Mouse (Mus musculus) CH12.LX (cell line): ENCODE data around the gene Nfic. TPM values are rescaled to one million over a fixed set of nuclear protein-coding genes. Genes with fewer than 3 reads are reported as not detected.

Source experiments
- DNase-seq: peaks from one replicate; pipeline ENCODE4 v3.0.0-alpha.2; 2013; ENCODE audit errors: extremely low read depth
- H3K27ac ChIP-seq: 2 replicates; pipeline ENCODE4 v1.5.1; 2012; ENCODE audit warnings: low read depth, mild to moderate bottlenecking, control low read depth, moderate library complexity; ENCODE audit not compliant: insufficient read depth
- H3K27me3 ChIP-seq: replicated peaks from 2 replicates; pipeline ENCODE3; 2012; ENCODE audit warnings: inconsistent platforms
- H3K36me3 ChIP-seq, 2 experiments: replicated peaks in 1 of 2; 2 replicates each; pipeline versions ENCODE3 to v1.6.1; 2012; ENCODE audit warnings: inconsistent platforms in 1 of 2, low read length in 1 of 2, mild to moderate bottlenecking in 1 of 2, mixed read lengths in 1 of 2, moderate library complexity in 1 of 2; ENCODE audit not compliant: control insufficient read depth in 1 of 2, insufficient read depth in 1 of 2
- H3K4me1 ChIP-seq, 2 experiments: 2 replicates each; pipeline ENCODE4 v1.6.1; 2012; ENCODE audit warnings: inconsistent platforms in 1 of 2, moderate library complexity in 1 of 2; ENCODE audit not compliant: insufficient read depth in 2 of 2, control insufficient read depth in 1 of 2
- H3K4me2 ChIP-seq: 2 replicates; pipeline ENCODE4 v1.6.1; 2012; ENCODE audit warnings: low read depth, mild to moderate bottlenecking, control low read depth; ENCODE audit not compliant: poor library complexity, insufficient read depth, severe bottlenecking
- H3K4me3 ChIP-seq, 3 experiments: fragments of 150-350 bp in 1 of 3; sonication (generic) in 1 of 3; replicated peaks in 1 of 3; 2 replicates each; pipeline versions ENCODE3 to v1.5.1; 2011 to 2012; ENCODE audit warnings: low read depth in 2 of 3, low read length in 2 of 3, mild to moderate bottlenecking in 2 of 3, moderate library complexity in 2 of 3, control low read depth in 1 of 3, improper control_type of control experiment in 1 of 3, inconsistent platforms in 1 of 3, mixed read lengths in 1 of 3; ENCODE audit not compliant: poor library complexity in 1 of 3
- H3K79me2 ChIP-seq: replicated peaks from 2 replicates; pipeline ENCODE4 v1.6.1; 2012; ENCODE audit warnings: mild to moderate bottlenecking, moderate library complexity; ENCODE audit not compliant: control insufficient read depth, poor library complexity, insufficient read depth, severe bottlenecking; ENCODE audit errors: extremely low read depth
- H3K9ac ChIP-seq: 2 replicates; pipeline ENCODE4 v1.6.1; 2012; ENCODE audit warnings: low read depth, mild to moderate bottlenecking, control low read depth, moderate library complexity; ENCODE audit not compliant: insufficient read depth
- H3K9me3 ChIP-seq: replicated peaks from 2 replicates; pipeline ENCODE3; 2012; ENCODE audit warnings: low read length, inconsistent platforms, mixed read lengths
- CHD1 ChIP-seq: IDR thresholded peaks from 2 replicates; pipeline ENCODE4 v1.6.1; 2012; ENCODE audit warnings: low read depth, low read length, improper control_type of control experiment, inconsistent platforms
- CHD2 ChIP-seq: IDR thresholded peaks from 2 replicates; pipeline ENCODE4 v1.6.1; 2011; ENCODE audit warnings: low read length, improper control_type of control experiment
- CTCF ChIP-seq, 2 experiments: IDR thresholded peaks in 1 of 2; conservative IDR thresholded peaks in 1 of 2; 2 replicates each; pipeline ENCODE4 v1.5.1; 2011 to 2012; ENCODE audit warnings: low read depth in 2 of 2, low read length in 2 of 2, improper control_type of control experiment in 1 of 2, inconsistent platforms in 1 of 2, mild to moderate bottlenecking in 1 of 2, moderate library complexity in 1 of 2
- E2F4 ChIP-seq: IDR thresholded peaks from 2 replicates; pipeline ENCODE4 v1.6.1; 2011; ENCODE audit warnings: low read depth, low read length, improper control_type of control experiment; ENCODE audit not compliant: insufficient replicate concordance
- ELF1 ChIP-seq: IDR thresholded peaks from 2 replicates; pipeline ENCODE4 v1.6.1; 2014; ENCODE audit warnings: low read depth, mild to moderate bottlenecking, inconsistent platforms, low read length, improper control_type of control experiment
- ETS1 ChIP-seq: conservative IDR thresholded peaks from 2 replicates; pipeline ENCODE4 v1.6.1; 2012; ENCODE audit warnings: low read depth, mild to moderate bottlenecking, inconsistent platforms, low read length, improper control_type of control experiment, moderate library complexity
- GABPA ChIP-seq: IDR thresholded peaks from 2 replicates; pipeline ENCODE4 v1.6.1; 2012; ENCODE audit warnings: low read depth, low read length, improper control_type of control experiment, inconsistent platforms; ENCODE audit not compliant: insufficient replicate concordance
- IRF4 ChIP-seq: IDR thresholded peaks from 2 replicates; pipeline ENCODE4 v1.6.1; 2014; ENCODE audit warnings: low read depth, mild to moderate bottlenecking, inconsistent platforms, low read length, improper control_type of control experiment
- KAT2A ChIP-seq: IDR thresholded peaks from 2 replicates; pipeline ENCODE4 v1.6.1; 2012; ENCODE audit warnings: low read length, improper control_type of control experiment, inconsistent platforms; ENCODE audit not compliant: insufficient replicate concordance
- MAX ChIP-seq: IDR thresholded peaks from 2 replicates; pipeline ENCODE4 v1.6.1; 2011; ENCODE audit warnings: low read length, improper control_type of control experiment
- MEF2A ChIP-seq: IDR thresholded peaks from 2 replicates; pipeline ENCODE4 v1.6.1; 2014; ENCODE audit warnings: low read depth, mild to moderate bottlenecking, inconsistent platforms, low read length, improper control_type of control experiment, borderline replicate concordance
- NRF1 ChIP-seq: IDR thresholded peaks from 2 replicates; pipeline ENCODE4 v1.6.1; 2014; ENCODE audit warnings: low read depth, mild to moderate bottlenecking, inconsistent platforms, low read length, improper control_type of control experiment, moderate library complexity
- POLR2A ChIP-seq: IDR thresholded peaks from 2 replicates; pipeline ENCODE4 v1.6.1; 2011; ENCODE audit warnings: low read depth, mild to moderate bottlenecking, improper control_type of control experiment, low read length
- POLR2AphosphoS2 ChIP-seq: IDR thresholded peaks from 2 replicates; pipeline ENCODE4 v1.6.1; 2011; ENCODE audit warnings: low read depth, low read length, improper control_type of control experiment
- RCOR1 ChIP-seq: conservative IDR thresholded peaks from 2 replicates; pipeline ENCODE4 v1.6.1; 2012; ENCODE audit warnings: low read depth, mild to moderate bottlenecking, inconsistent platforms, low read length, improper control_type of control experiment
- TCF12 ChIP-seq: IDR thresholded peaks from 2 replicates; pipeline ENCODE4 v1.6.1; 2014; ENCODE audit warnings: low read depth, mild to moderate bottlenecking, inconsistent platforms, low read length, improper control_type of control experiment
- UBTF ChIP-seq: IDR thresholded peaks from 2 replicates; pipeline ENCODE4 v1.6.1; 2012; ENCODE audit warnings: low read depth, mild to moderate bottlenecking, inconsistent platforms, low read length, improper control_type of control experiment, moderate library complexity
- USF1 ChIP-seq: IDR thresholded peaks from 2 replicates; pipeline ENCODE4 v1.6.1; 2014; ENCODE audit warnings: low read depth, mild to moderate bottlenecking, inconsistent platforms, low read length, improper control_type of control experiment
- ZC3H11A ChIP-seq: IDR thresholded peaks from 2 replicates; pipeline ENCODE4 v1.6.1; 2012; ENCODE audit warnings: low read depth, mild to moderate bottlenecking, inconsistent platforms, low read length, improper control_type of control experiment
- dilution Hi-C: fragments of 300-500 bp; cut with MboI; formaldehyde crosslinking; loops from 2 replicates; pipeline ENCODE4 v1.14.3; 2020; ENCODE audit warnings: low sequenced_read_pairs; ENCODE audit not compliant: extremely low pct_unique_long_range_greater_than_20kb, extremely low pct_ligation_motif_present
- in situ Hi-C: fragments of 300-500 bp; cut with MboI; formaldehyde crosslinking; loops from 3 replicates; pipeline ENCODE4 v1.14.3; 2019; ENCODE audit warnings: low sequenced_read_pairs, low pct_ligation_motif_present, low pct_unique_long_range_greater_than_20kb, mixed read lengths
- polyA plus RNA-seq: library from polyadenylated mRNA; unstranded; fragments of >175 nt; gene quantifications from 2 replicates; pipeline ENCODE4 v1.2.1, GENCODE M21; 2012; ENCODE audit warnings: low read depth; ENCODE audit not compliant: insufficient read length
- total RNA-seq, 2 experiments: library from RNA; depleted of rRNA; stranded (reverse); fragments of 300-350 nt in 1 of 2; fragments of >200 nt in 1 of 2; gene quantifications; 2 replicates each; pipeline ENCODE4 v1.2.3; 2012 to 2014

The Nfic gene
- total and polyA plus RNA-seq, 3 experiments: 0.07 to 4.7 (median 4.0) TPM

GRCm38 (mm10) chr10:81364666-81365065, 90.8 kb downstream of the Nfic start:
- no peak for DNase-seq
- dilution Hi-C loops: no loop called here
- in situ Hi-C loops: no loop called here

DNA sequence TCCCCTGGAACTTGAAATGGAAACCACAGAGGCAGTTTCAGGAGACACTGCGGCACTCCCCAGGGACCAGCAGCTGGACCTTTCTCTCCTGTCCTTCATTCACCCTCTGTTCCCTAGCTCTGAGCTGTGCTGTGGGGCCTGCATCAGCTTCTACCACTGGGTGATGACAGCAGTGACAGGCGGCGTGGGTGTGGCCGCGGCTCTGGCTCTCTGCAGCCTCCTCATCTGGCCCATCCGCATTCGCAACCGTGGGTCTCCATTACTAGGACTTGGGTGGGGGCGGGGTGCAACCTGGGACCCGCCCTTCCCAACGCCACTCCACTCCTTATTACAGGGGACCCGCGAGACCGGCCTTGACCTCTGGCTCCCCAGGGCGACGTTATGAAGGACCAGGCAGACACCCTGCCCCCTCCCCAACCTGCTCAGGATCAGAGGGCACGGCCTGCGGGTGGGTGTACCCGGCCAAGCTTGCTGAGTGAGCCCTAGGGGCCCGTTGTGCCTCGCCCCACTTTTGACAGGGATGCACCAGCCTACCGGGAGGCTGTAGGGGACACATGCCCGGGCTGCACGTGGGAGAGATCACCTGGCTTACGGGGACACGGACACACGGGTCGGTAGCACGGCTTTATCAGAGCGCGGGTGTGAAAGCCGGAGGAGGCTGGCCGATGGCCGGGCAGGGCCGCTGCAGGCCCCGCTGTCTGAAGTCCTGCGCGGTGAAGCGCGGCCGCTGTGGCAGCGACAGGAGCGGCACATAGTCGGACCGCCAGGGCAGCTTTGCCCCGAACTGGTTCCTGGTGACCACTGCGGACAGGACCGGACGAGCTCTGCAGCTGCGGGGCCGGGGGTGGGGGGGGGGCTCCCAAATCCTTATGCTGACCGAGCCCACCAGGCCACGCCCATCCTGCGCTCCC, 91.7 kb downstream of the Nfic start:
- Histone ChIP-seq H3K9me3 (no peaks in the 10 kb centered on the region), H3K79me2 (no peaks in the 10 kb centered on the region), H3K27ac (peak overlapping the region; percentile 7; the same call in 1 of the 2 replicates), H3K4me2 (no peak overlapping the region), H3K27me3 (no peaks in the 10 kb centered on the region), H3K4me1 (peaks cover 42 to 81% of the 10 kb centered on the region in 2 experiments), H3K4me3 (peak overlapping the region in 1 of 3 experiments; percentile 3)
- dilution Hi-C loops (no loop called here), in situ Hi-C loops (no loop called here)
- TF ChIP-seq TCF12 (0 out of 2 replicates have a peak, but pooled peaks have one; percentile 10), ELF1 (no peak), CHD2 (0 out of 2 replicates have a peak, but pooled peaks have one; percentile 37), ETS1 (no peak), IRF4 (0 out of 2 replicates have a peak, but pooled peaks have one; percentile 21)
- TF ChIP-seq, all 38 proteins: peak for 3
- H3K36me3 ChIP-seq: peaks cover 72 to 93% of the 10 kb centered on the region in 2 experiments
- H3K9ac ChIP-seq: no peak overlapping the region
- DNase-seq: no peak

More at GRCm38 (mm10) chr10:81364666-81365065, 90.8 kb downstream of the Nfic start:
- H3K9me3 ChIP-seq: no peaks in the 10 kb centered on the region
- no peak overlapping the region for H3K4me3 ChIP-seq
- H3K36me3 ChIP-seq: peaks cover 82 to 98% of the 10 kb centered on the region in 2 experiments
- no peak overlapping the region for H3K4me2 ChIP-seq
- H3K9ac ChIP-seq: no peak overlapping the region
- H3K27me3 ChIP-seq: no peaks in the 10 kb centered on the region
- peaks cover 37 to 71% of the 10 kb centered on the region in 2 experiments for H3K4me1 ChIP-seq
- no peak for TF ChIP-seq MAX
- TF ChIP-seq GABPA: no peak
- no peak for TF ChIP-seq IRF4
- TF ChIP-seq RCOR1: no peak
- TF ChIP-seq TCF12: no peak
- TF ChIP-seq POLR2A: 0 out of 2 replicates have a peak, but pooled peaks have one; percentile 9
- no peak overlapping the region for H3K27ac ChIP-seq
- no peaks in the 10 kb centered on the region for H3K79me2 ChIP-seq

DNA sequence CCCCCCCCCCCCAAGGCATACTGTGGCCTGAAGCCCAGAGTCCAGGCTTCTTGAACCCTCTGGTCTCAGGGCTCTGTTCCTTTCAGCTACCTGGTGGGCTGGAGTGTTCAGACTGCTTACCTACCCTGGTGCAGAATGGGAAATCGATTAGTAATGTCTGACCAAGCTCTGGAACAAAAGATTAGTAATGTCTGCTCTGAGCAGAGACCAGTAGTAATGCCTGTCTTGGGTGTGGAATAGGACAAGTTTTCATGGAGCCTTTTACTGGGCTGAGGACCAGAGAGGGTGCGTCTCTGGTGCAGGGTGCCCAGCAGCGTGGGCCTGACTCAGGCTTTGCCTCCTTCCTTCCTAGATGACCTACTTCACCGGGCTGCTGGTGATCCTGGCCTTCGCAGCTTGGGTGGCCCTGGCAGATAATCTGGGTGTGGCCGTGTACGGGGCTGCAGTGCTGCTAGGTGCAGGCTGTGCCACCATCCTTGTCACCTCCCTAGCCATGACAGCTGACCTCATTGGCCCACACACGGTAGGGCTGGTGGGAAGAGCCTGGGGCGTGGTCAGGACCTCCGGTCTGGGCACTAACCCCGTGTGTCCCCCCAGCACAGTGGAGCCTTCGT, 93.0 kb downstream of the Nfic start:
- H3K9ac ChIP-seq: no peak overlapping the region
- in situ Hi-C loops: no loop called here
- dilution Hi-C loops: no loop called here
- peaks cover 44 to 86% of the 10 kb centered on the region in 2 experiments for H3K4me1 ChIP-seq
- H3K4me2 ChIP-seq: no peak overlapping the region
- H3K9me3 ChIP-seq: no peaks in the 10 kb centered on the region
- H3K27ac ChIP-seq: peak overlapping the region; percentile 25; the same call in 1 of the 2 replicates
- H3K27me3 ChIP-seq: no peaks in the 10 kb centered on the region
- H3K36me3 ChIP-seq: peaks cover 60 to 81% of the 10 kb centered on the region in 2 experiments
- DNase-seq: no peak
- peak overlapping the region in 1 of 3 experiments; percentile 30 for H3K4me3 ChIP-seq
- H3K79me2 ChIP-seq: no peaks in the 10 kb centered on the region; the same call in 1 of the 2 replicates
- TF ChIP-seq POLR2A (no peak), CTCF (conservative IDR thresholded peaks at IDR 0.05 in 1 of 2, IDR thresholded peaks at IDR 0.05 in 1 of 2; ENCODE audit: low read depth in 2 of 2, low read length in 2 of 2) (no peak), USF1 (no peak), ZC3H11A (no peak), TCF12 (no peak), CHD1 (no peak), POLR2AphosphoS2 (no peak), E2F4 (no peak), MEF2A (no peak), NRF1 (no peak), ETS1 (no peak), KAT2A (no peak), UBTF (no peak)
